Mouse (Mus musculus) ES-Bruce4 (cell line): ENCODE results near the gene Gbgt1.

Experiments
- CTCF ChIP-seq: IDR thresholded peaks from one replicate; pipeline ENCODE4 v1.8.1; 2011; ENCODE audit warnings: low read depth, low read length
- EP300 ChIP-seq: IDR thresholded peaks from 2 replicates; pipeline ENCODE4 v1.6.1; 2011; ENCODE audit warnings: low read depth, low read length; ENCODE audit not compliant: insufficient read depth

GRCm38 (mm10) chr2:28517206-28517909 is 20.7 kb downstream of the Gbgt1 start:
- TF ChIP-seq CTCF = peak; percentile 97
- TF ChIP-seq EP300 = peak; percentile 37; the same call in 1 of the 2 replicates
